Mouse (Mus musculus): ENCODE data around the gene Slc52a3.

The Slc52a3 gene

DNA sequence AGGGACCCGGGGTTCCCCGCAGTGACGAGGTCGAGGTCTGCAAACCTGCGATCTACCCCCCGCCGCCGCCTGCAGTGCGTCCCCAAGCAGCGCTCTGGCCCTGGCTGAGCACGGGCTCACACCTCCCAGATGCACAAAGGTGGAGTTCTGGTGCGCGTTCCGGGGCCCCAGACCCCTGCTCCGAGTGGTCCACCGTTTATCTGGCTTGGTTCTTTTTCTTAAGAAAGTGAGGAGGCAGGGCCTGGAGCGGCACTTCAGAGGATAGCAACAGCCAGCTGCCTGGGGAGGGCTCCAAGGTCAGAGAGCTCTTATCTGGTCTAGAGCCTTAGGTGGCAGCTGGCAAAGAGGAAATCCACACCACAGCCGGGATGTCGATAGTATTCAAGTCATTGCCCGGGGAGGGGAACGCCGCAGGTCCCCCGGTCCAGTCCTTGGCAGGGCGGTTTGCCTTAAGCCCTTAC lies 52.7 kb downstream of the Slc52a3 start:
- peak; percentile 38 for DNase-seq (ENCODE audit: low spot score)

DNA sequence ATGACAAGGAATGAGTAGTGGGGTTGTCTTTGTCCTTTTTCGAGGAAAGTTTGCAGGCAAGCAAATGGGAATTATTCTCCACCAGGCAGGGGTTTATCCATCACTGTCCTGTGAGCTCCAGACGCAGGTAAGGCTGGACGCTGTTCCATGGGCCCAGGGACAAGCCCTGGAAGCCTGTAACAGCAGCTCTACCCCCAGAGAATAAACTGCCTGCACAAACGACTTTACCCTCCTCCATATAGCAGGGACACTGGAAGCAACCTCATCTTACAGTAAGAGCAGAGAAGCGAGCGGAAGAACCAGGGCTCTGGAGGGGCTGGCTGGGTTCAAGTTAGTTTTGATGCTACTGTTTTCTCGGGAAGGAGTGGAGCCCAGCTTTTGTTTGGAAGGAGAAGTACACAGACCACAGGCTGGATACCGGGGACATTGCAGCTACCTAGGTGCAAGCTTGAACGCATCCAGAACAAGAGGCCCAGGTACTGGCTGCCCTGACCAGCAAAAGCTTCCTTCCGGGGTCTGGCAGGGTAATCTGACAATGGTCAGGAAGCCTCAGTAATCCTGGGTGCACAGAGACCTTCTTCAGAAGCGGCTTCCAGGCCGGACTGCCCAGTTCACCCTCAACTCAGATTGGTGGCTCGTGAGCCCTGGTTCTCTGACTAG lies 53.4 kb downstream of the Slc52a3 start:
- DNase-seq (ENCODE audit: low spot score), result no peak

DNA sequence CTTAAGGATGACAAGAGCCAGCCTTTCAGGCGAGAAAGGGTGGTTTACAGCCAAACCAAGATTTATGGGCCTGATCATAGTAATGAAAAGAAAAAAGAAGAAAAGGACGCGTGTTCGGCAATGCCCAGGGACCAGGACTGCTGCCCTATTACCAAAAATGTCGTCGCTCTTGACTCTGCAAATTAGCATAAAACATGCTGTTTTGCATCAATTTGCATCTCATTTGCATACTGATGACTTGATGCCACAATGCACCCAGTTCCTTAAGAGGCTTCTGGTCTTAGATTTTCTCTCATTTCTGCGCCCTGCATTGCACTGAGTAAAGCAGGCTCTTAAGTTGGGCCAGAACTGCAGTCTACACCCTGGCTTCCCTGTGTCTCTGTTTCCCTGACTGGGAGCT lies 54.0 kb downstream of the Slc52a3 start:
- no peak for DNase-seq (ENCODE audit: low spot score)

DNA sequence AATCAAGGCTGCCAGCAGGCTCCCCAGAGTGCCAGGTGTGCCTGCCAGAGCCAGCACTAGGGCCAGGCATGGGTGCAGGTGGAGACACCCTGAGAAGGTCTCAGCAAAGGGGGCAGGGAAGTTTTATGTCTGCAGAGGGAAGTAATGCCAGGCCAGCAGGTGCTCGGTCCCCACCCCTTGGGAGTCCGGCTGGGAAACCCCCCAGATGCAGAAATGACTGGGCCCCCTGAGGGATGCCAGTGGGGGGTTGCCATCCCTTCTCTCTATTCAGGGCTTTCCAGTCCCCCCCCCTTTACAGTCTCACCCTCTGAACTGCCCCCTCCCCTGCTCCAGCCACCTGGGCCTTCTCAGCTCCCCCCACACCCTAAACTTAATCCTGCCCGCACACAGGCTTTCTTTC lies 55.7 kb downstream of the Slc52a3 start:
- no peak for DNase-seq (ENCODE audit: low spot score)

DNA sequence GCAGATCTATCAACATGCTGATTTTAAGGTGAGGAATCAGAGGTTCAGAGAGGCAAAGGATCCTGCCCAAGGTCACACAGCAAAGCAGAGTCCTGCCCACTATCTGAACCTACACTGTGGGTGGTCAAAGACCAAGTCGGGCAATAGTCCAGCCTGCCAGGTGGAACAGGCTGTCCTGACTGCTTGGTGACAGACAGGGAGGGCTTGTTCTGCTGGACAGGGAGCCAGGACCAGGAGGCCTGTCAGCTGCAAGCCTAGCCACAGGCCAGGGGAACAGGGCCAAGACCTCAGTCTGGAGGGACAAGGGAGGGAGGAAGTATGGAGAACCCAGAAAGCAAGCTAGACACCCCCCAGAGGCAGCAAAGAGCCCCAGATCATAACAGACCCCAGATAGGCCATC lies 59.1 kb downstream of the Slc52a3 start:
- no peak for DNase-seq (ENCODE audit: low spot score)

DNA sequence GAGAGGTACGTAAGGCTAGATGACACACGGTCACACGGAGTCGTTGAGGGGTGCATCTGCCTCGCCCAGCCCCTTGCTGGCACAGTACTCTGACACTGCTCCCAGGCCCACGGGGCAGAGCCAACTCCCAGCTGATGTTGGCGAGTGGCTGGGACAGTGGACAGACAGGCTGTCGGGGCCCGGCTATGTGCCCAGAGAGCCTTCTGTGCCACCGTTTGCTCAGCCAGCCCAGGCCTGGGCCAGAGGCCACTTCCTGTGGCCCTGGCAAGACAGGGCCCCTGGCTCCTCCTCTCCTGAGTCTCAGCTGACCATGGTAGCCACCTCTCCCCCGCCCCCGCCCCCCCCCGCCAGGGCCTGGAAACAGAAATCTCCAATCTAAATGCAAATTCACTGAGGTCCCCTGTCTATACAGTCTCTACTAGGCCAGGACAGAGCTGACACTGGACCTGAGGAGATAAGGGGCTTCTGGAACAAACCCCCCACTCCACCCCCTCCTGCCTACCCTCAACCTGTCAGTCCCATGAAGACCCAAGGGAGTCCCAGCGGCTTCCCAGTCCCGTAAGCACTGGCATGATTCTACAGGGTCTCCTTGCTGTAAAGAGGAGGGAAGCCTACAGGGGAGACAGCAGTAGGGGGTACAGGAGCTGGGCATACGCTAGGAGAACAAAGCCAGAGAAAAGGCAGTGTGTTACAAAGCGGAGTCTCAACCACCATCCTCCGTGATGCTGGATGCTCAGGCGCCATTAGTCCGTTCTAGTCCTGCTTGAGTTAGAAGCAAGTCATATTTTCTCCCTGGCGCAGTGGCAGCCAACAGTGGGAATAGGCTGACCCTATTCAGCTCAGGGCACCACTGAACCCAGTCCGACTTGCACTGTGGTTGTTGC lies 60.3 kb downstream of the Slc52a3 start:
- no peak for DNase-seq (ENCODE audit: low spot score)

DNA sequence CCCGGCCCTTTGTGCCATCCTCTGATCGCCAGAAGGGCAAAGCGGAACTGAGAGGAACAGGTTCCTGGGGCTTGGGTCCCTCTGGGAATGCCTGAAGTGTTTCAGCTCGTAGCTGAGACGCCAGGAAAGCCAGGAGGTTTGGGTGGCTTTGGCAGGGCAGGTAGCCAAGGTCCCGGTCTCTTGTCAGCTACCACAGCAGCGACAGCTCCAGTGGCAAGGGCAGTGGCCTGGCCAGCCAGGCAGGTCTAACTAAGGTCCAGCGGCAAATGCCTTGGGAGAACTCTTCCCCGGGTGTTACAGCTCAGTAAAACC lies 60.9 kb downstream of the Slc52a3 start:
- DNase-seq (ENCODE audit: low spot score), result no peak

Data from ovary, postnatal 36 days (tissue).